Mouse (Mus musculus) right cerebral cortex, postnatal 14 days (tissue): ENCODE measurements around the gene Gm11213.

Experiments
- DNase-seq: peaks from one replicate; pipeline ENCODE4 v3.0.0; 2022

Gm11213 gene

GRCm38 (mm10) chr4:63579649-63580048 is 25.4 kb downstream of the Gm11213 start:
- DNase-seq = no peak

- DNase-seq = no peak
Observed at GRCm38 (mm10) chr4:63572621-63573020, 32.4 kb downstream of the Gm11213 start.

GRCm38 (mm10) chr4:63570208-63570781 is 34.8 kb downstream of the Gm11213 start:
- no peak for DNase-seq

- DNase-seq = no peak
Observed at GRCm38 (mm10) chr4:63569322-63569721, 35.7 kb downstream of the Gm11213 start.

GRCm38 (mm10) chr4:63567712-63568390 is 37.2 kb downstream of the Gm11213 start:
- DNase-seq = no peak

- no peak for DNase-seq
Observed at GRCm38 (mm10) chr4:63562742-63563141, 42.3 kb downstream of the Gm11213 start.

GRCm38 (mm10) chr4:63561861-63562675 is 43.0 kb downstream of the Gm11213 start:
- DNase-seq = no peak

- no peak for DNase-seq
Observed at GRCm38 (mm10) chr4:63560079-63560478, 45.0 kb downstream of the Gm11213 start.

- no peak for DNase-seq
Observed at GRCm38 (mm10) chr4:63559127-63559697, 45.8 kb downstream of the Gm11213 start.

- peak; percentile 66 for DNase-seq
Observed at GRCm38 (mm10) chr4:63558407-63559081, 46.5 kb downstream of the Gm11213 start, which contains the start of gene Tmem268. Tmem268 (plus strand) TSS chr4:63558781.

GRCm38 (mm10) chr4:63557124-63558059 is 47.7 kb downstream of the Gm11213 start:
- no peak for DNase-seq

- DNase-seq = no peak
Observed at GRCm38 (mm10) chr4:63556665-63557064, 48.4 kb downstream of the Gm11213 start.

- no peak for DNase-seq
Observed at GRCm38 (mm10) chr4:63555111-63555510, 50.0 kb downstream of the Gm11213 start.

GRCm38 (mm10) chr4:63554616-63555015 is 50.4 kb downstream of the Gm11213 start:
- DNase-seq = no peak

GRCm38 (mm10) chr4:63553789-63554576 is 51.1 kb downstream of the Gm11213 start:
- DNase-seq = no peak

GRCm38 (mm10) chr4:63552865-63553264 is 52.2 kb downstream of the Gm11213 start:
- no peak for DNase-seq

GRCm38 (mm10) chr4:63550908-63551307 is 54.2 kb downstream of the Gm11213 start:
- no peak for DNase-seq

GRCm38 (mm10) chr4:63548491-63548890 is 56.6 kb downstream of the Gm11213 start:
- DNase-seq = no peak

- DNase-seq = no peak
Observed at GRCm38 (mm10) chr4:63547799-63548198, 57.3 kb downstream of the Gm11213 start.
